Mouse (Mus musculus): ENCODE data around the gene Clint1.

DNA sequence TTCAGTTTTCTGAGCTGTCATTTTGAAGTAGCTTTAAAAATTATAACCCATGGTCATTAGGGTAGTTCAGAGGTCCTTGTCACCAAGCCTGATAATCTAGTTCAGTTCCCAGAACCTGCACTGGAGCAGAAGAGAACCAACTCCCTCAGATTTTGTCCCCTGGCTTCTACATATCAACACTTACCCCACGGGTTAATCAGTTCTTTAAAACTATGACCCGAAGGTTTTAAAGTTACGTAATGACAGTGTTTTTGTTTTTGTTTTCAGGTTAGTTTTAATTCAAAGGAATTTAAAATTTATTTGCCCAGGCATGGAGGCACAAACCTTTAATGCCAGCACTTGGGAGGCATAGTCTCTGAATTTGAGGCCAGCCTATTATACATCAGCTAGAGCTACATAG, 12.6 kb downstream of the Clint1 start:
- no peak for TF ChIP-seq POLR2A (IDR thresholded peaks at IDR 0.05; ENCODE audit: control insufficient read depth, low read depth, low read length)
- TF ChIP-seq CTCF (IDR thresholded peaks at IDR 0.05; ENCODE audit: control insufficient read depth, insufficient read depth, insufficient replicate concordance, low read depth, low read length), result no peak

Data from testis, adult 2 months (tissue).